Mouse (Mus musculus) layer of hippocampus, adult 8-10 months (tissue): ENCODE data around the gene Tmem120a. TPM values are rescaled to one million over a fixed set of nuclear protein-coding genes. Genes with fewer than 3 reads are reported as not detected.

Experiments
- DNase-seq, 2 experiments: peaks; one replicate each; pipeline ENCODE4 v3.0.0; 2022; ENCODE audit warnings: low spot score in 2 of 2
- total RNA-seq, 4 experiments: library from RNA; stranded (reverse); gene quantifications; 2 replicates each; pipeline ENCODE4 v1.2.4; 2022

Tmem120a gene
- total RNA-seq, 4 experiments from 2014 or later: 15.7 to 20.4 (median 17.3) TPM

DNA sequence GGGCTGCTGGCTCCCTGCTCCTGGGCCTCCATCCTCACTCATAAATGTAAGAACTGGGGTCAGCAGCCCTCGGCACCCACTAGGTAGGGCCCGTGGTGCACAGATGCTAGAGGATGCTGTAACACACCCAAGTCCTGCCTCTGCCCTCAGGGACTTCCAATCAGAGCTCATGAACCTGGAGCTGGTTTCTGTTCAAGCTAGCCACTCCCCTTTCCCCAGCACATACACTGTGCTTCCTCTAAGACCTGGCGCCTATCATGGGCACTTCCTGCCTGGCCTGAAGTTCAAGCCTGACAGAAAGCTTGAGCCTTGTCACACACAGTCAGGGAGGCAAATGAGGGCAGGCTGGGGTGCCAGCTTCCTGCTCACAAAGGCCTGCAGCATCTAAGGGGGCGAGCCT lies 11.2 kb downstream of the Tmem120a start:
- DNase-seq: no peak

DNA sequence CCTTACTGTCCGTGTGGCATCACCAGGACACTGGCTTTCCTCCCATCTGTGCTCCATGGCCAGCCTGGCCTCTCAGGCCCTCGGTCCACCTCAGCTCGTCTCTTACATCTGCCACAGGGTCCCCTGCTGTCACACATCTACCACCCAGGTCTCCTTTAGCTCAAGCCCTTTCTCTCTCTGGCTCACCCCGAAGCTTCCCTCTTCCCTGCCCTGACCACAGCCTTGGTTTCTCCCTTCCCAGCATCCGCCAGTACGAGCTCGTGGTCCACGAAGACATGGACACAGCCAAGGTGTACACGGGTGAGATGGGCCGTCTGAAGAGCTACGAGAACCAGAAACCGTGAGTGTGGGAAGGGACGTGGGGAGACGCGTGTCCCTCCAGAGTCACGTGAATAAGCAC lies 12.9 kb downstream of the Tmem120a start:
- no peak for DNase-seq

DNA sequence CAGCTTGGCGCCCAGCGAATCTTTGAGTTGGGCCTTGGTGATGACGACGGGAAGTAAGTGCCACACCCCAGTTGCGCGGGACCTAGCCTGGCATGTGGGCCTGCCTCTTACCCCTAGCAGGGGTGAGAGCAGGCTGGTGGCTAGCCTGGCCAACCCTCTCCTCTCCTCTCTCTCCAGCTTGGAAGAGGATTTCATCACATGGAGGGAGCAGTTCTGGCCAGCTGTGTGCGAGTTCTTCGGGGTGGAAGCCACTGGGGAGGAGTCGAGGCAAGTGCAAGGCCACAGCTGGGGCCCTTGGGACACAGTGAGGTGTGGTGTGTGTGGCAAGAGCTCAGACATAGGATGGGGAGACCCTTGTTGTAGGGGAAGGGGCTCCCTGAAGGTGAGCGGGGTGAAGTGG lies 13.3 kb downstream of the Tmem120a start:
- DNase-seq: no peak

DNA sequence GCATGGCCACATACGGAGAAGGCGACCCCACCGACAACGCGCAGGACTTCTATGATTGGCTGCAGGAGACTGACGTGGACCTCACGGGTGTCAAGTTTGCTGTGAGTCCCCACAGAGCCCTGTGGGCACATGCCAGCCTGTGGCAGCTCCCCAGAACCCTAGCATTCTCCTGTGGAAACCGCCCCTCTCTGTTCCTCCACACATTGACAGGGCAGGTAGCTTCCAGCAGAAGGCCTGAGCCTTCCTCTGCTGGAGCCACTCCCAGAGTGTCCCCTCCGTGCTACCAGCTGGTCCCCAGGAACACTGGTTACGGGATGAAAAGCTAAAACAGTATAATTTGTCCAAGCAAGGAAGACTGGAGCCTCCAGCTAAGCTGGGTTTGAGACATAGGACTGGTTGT lies 14.0 kb downstream of the Tmem120a start:
- no peak for DNase-seq

DNA sequence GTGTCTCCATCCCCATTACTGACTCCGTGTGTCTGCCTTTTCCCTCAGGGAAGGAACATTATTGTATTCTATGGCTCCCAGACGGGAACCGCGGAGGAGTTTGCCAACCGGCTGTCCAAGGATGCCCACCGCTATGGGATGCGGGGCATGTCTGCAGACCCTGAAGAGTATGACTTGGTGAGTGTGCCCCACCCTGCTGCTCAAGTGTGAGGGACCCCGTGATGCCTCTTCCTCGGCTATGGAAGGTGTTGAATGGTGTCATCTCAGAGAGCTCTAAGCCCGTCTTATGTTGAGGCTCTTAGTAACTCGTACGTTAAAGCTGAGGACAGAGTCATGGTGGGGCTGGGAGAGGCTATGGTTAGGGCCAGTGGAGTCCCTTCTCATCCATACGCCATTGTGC lies 14.9 kb downstream of the Tmem120a start:
- DNase-seq: no peak

DNA sequence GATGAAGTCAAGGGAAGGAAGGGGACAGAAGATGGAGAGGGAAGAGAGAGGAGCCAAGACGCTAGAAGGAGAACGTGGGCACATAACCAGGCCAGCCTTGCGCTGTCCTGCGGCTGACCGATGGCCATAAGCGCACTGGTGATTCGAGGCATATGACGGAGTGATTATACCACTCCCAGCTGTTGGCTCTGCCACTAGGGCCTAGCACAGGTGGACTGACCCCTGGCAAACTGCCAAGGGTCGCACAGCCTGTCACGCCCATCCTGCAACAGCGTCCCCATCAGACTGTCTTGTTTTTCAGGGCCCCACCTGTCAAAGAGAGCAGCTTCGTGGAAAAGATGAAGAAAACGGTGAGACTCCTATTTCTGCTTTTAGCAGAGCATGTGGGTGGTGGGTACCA lies 15.9 kb downstream of the Tmem120a start:
- no peak for DNase-seq

DNA sequence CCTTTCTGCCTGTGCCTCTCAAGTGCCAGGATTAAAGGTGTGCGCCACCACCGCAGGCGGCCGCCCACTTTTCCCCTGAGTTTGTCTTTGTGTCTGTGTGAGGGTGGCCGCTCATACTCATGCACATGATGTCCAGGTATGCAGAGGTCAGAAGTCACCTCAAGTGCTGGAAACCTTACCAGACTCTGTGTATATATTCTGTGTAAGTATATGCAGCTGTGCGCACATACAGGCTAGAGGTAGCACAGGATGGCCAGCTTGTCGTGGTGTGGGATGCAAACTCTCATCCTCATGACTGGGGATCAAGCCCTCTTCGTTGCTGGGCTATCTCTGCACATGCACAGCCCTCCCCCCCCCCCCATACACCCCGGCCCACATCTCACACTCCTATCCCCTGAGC lies 16.4 kb downstream of the Tmem120a start:
- DNase-seq: no peak

DNA sequence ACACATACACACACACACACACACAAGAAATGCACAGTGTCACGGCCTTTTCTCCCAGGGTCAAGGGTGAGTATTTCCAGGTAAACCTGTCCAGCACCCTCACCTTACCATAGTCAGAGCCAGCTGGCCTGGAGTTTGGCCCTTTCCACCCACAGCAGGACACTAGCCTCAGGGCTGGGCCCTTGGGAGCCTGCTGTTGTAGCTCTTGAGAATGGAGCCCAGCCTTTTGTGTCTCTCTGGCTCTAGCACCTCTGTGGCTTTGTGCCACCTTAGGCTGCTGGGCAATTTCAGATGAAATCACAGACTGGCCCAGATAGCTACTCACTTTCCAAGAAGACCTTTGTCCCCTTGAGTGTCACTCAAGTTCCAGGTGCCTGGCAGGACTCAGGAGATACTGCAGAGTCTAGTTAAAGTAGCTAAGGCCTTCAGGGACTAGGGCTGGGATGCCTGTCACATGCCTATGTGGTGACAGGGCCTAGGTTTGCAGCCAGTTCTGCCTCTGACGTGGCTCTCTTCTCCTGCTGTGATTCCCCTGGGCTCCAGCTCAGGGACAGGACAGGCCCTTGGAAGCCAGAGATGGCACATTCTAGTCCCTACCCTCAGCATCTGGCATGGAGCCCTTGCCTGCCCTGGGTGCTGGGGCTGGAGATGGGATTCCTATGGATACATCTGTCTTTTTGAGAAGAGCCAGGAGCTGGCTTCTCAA lies 17.5 kb downstream of the Tmem120a start:
- DNase-seq: no peak

DNA sequence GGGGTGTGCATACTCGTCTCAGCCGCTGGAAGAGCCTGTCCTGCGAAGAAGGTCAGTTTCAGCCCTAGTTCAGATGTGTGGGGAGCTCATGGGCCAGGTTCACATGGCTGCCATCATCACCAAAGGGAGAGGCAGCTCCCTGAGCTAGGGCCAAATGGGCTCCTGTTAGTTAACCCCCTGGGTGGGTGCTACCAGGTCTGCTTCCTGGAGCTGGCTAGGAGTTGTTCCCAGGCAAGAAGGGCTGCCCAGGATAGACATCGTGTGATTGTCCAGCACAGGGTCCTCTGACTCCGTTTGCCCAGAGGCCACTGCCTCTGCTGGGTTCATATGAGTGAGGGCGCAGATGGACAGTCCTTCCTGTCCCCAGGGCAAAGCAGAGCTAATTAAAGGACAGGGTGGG lies 18.3 kb downstream of the Tmem120a start:
- no peak for DNase-seq

DNA sequence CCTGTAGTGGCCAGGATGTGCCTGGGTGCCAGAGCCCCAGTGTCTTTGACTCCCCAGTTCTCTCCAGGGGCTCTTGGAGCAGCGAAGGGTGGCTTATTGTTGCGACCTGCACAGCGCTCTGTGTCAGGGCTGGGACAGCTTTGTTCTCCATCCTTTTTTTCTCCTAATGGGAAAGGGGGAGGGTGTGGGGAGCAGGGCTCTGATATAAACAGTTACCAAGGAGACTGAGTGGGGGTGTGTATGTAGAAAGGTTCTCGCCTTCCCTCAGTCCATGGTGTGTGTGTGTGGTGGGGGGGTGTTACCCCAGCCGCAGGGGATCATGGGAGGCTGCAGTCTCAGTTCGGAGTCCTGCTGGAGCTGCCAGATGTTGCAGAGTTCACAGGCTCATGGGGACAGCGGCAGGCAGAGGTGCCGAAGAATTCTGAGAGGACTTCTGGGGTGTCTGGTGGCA lies 18.8 kb downstream of the Tmem120a start:
- peak in 1 of 2 experiments; percentile 37 for DNase-seq

DNA sequence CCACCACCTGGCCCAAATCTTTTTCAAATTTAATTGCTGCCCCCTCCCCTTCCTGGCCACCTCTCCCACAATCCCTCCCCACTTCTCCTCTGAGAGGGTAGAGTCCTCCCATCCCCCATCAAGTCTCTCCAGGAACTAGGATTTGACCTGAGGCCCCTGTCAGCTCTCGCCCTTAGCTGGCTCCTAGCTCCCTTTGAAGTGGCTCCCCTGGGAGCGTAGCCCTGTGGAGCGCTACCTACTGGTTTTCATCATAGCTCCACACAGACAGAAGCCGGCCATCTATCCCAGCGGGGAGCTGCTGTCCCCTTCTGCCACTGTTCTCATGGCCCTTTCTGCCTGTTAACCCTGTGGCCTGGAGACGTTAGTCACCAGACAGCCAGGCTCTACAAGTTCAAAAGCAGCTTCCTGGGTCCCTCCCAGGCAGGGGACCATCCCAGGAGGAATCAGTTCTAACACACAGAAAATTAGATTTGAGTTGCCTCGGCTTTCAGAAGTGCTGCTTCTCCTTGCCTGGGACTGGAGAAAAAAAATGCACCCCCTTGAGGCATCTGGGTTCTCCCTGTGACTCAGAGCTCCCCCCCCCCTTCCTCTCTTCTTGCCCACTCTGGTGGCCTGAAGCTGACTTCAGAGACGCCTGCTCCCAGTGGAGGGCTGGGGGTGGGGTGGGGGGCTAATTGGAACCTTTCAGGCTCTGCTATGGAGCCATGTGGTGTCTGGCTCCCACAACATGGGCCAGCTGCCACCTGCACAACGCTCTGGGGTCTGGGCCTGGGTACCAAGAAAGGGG lies 19.5 kb downstream of the Tmem120a start:
- DNase-seq: no peak

DNA sequence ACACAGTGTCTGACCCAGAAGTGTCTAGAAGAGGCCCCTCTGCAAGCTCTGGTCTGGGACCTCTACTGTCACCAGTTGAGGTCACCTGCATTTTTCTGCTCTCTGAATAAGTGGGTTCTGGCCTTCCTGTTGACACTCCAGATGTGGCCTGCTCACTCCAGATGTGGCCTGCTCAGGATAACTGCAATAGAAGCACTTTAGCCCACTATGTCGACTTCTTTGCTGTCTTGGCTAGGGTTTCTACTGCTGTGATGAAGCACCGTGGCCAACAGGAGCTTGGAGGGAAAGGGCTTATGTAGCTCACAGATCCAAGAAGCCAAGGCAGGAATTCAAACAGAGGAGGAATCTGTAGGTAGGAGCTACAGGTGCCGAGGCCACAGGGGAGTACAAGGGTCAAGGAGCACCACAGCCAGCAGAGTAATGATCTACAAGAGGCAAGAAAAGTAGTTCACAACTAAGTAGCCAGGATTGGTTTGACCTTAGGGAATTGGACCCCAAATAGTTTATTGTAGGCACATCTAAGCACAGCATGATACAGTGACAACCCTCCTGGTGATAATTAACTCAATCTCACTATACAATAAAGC lies 21.0 kb downstream of the Tmem120a start:
- DNase-seq: no peak

DNA sequence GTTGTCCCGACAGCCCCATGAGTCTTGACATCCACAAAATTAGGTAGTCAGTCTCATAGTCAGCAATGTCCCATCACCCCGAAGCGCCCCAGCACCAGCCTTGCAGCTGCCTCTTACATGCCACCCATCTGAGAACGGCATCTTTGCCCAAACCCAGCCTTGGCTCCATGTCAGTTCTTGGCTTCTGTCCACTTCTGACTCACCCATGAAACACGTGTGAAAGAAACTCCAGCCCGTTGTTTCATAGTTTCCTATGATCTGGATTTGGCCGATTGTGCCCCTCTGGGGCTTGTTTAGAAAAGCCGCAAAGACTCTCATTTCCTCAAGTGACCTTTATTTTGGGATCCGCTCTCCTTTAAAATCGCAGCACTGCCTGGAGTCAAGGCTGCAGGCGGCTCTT lies 22.1 kb downstream of the Tmem120a start:
- DNase-seq: peak in 1 of 2 experiments; percentile 58

DNA sequence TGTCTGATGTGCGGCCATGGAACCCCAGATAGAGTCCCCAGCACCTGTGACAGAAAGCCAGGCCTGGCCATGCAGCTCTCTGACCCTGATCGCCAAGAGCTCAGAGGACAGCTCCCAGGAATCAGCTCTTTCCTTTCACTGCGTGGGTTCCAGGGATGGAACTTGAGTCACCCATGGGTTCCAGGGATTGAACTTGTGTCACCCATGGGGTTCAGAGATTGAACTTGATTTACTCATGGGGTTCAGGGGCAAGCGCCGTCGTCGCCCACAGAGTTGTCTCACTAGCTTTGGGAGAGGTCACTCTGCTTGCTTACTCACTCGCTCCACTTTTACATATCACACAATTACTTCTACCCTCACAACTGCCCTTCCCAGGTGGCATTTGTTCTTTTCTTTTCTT lies 23.2 kb downstream of the Tmem120a start:
- no peak for DNase-seq

DNA sequence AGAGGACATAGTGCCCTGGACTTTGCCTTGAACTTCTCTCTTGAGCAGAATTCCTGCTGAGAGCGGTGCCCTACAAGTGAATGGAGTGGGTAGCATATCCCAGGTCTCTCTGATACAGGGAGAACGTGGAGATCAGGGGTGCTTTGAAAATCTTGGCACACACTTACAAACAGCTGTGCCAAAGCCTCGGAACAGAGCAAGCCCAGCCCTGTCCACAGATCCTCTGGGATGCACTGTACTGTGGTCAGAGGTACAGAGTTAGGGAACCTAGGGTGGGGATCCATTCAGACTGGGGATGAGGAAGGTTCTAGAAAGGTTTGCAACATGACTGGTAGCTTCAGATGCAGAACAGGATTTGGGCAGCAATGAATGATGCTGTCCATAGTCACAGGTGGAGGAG lies 24.1 kb downstream of the Tmem120a start:
- no peak for DNase-seq

DNA sequence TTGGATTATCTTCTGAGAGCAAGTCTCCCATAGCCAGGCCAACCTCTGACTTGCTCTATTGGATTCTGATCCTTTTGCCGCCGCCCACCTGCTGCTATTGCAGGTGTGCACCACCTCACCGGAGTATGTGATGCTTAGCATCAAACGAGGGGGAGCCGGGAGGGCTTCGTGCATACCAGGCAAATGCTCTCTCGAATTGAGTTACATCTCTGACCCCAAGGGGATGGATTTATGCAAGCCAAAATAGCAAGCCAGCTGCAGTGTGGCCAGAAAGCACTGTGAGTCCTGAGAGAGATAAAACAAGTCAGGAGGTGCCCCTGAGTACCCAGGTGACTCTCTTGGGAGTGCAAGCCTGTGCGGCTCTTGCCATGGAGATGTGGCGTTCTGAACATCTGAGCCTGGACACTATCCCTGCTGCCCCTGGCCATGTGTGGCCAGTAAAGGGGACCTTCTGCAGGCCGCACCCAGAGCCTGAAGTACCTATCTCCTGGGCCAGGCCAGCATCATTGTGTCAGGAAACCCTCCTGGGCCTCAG lies 24.6 kb downstream of the Tmem120a start:
- no peak for DNase-seq

DNA sequence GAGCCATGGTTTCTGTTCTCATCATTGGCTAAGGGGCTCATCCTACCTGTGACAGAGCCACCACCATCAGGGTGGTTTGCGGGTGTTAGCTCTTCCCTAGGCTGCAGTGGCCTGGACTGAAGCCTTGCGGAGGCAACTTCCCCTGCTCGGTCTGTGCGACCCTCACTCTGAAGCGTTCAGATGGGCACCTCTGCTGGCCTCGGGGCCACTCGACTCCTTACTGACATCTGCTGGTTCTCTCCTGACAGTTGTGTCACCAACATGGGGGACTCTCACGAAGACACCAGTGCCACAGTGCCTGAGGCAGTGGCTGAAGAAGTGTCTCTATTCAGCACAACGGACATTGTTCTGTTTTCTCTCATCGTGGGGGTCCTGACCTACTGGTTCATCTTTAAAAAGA lies 28.6 kb downstream of the Tmem120a start:
- DNase-seq: no peak

DNA sequence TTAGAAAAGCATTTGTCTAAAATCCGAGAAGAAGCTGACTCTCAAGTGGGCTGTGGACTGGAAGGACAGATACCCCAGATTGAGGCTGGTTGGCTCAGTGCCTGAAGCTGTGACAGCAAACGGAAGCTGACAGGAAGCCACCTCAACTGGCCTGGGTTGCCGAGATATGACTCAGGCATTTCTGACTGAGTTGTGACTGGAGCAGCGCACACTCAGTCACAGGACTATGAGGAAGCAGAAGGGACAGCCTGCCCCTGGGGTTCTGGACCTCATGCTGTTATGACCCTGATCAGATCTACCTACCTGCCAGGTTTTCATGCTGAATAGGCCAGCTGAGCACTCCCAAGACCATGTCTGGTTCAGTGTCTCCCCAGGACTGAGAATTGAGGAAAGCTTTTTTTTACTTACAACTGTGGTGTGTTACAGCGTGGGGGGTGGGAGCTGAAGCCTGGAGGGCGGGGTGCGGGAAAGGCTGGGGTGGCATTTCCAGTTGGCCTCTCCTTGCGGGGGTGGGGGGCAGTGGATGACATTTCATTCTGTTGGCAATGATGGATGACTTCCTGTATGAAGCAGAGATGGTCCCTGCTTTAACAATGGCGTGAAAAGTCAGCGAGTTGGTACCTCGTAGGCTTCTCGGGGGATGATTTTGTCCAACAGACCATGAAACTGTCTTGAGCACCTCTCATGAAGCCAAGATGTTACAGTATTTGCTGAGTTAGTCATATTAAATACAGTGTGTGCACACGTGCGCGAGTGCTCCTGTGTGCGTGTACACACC lies 30.6 kb downstream of the Tmem120a start:
- peak in 1 of 2 experiments; percentile 42 for DNase-seq

DNA sequence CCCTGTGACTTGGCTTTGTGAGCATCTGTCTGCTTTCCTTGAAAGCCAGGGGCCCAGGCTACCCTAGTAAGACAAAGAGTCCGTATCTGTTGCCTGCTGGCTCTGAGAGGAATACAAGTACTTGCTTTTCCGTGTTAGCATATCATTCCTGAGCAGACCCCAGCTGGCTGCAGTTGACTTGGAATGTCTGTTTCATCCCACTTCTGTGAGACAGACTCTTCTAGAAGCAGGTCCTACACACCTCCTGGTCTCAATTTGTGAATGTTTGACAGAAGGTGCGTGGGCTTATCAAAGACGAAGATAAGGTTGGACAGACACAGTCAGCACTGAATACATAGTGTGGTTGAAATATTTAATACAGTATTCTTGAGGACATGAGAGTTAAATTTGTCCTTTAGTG lies 31.4 kb downstream of the Tmem120a start:
- DNase-seq: peak; percentile 65 to 78

DNA sequence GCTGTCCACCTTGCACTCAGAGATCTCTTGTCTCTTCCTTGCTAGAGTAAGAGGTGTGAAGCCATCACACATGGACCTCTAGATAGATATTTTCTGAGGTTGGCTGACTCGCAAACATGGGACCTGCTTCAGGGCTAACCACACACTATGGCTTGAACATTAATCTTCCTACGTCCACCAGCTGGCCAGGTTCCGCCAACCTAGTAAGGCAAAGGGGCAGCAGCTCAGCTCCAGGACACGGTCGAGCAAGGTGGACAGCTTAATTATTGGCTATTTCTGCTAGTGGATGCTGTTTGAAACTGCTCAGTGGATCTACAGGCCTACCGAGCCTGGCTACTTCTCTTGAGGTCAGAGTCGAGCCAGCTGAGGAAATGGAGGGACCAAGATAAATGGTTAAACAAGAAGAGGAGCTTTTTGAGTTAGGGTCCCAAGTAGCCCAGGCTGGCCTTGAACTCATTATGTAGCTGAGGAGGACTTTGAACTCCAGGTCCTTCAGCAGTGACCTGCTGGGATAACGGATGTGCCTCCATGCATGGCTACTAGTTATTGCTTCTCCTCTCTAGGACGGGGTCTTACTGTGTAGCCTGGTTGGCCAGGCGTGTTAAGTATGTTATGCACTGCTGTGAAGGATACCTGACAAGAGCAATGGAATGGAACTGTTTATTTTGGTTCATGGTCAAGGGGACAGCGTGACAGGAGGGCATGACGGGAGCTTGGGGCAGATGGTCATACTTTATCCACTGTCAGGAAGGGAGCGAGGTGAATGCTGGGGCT lies 32.5 kb downstream of the Tmem120a start:
- DNase-seq: no peak
